Mouse (Mus musculus) cerebral cortex, adult 2 months (tissue): ENCODE results near the gene Baiap2.

ENCODE experiments used
- WGBS: fragments of 180-500 bp; shearing (Covaris S2); methylation state at CpG from one replicate; pipeline ENCODE4 v1.1.7; 2018; 5-methylcytosine and 5-hydroxymethylcytosine counted together

The Baiap2 gene

GRCm38 (mm10) chr11:120041191-120042123, 98.9 kb downstream of the Baiap2 start:
- WGBS, result 38% methylated on average over 13 of the region's 13 CpGs

GRCm38 (mm10) chr11:120042141-120042838, 99.7 kb downstream of the Baiap2 start:
- 36% methylated on average over 7 of the region's 7 CpGs for WGBS

- WGBS, result 39% methylated on average over 4 of the region's 4 CpGs
Observed at GRCm38 (mm10) chr11:120045341-120045740, 102.8 kb downstream of the Baiap2 start.

GRCm38 (mm10) chr11:120045839-120046552, 103.4 kb downstream of the Baiap2 start:
- 17% methylated on average over 11 of the region's 11 CpGs for WGBS

GRCm38 (mm10) chr11:120046553-120047191, 104.1 kb downstream of the Baiap2 start, which contains the start of gene Aatk:
Gene Aatk (minus strand): TSS chr11:120047167.
- WGBS, result 1% methylated on average over 63 of the region's 63 CpGs

GRCm38 (mm10) chr11:120047531-120048251, 105.1 kb downstream of the Baiap2 start:
- 11% methylated on average over 23 of the region's 23 CpGs for WGBS

- 9% methylated on average over 23 of the region's 23 CpGs for WGBS
Observed at GRCm38 (mm10) chr11:120048252-120048556, 105.6 kb downstream of the Baiap2 start.

- WGBS, result 78% methylated on average over 8 of the region's 8 CpGs
Observed at GRCm38 (mm10) chr11:120049067-120049466, 106.5 kb downstream of the Baiap2 start.

GRCm38 (mm10) chr11:120051124-120051811, 108.7 kb downstream of the Baiap2 start:
- 42% methylated on average over 14 of the region's 14 CpGs for WGBS

- WGBS, result 52% methylated on average over 9 of the region's 9 CpGs
Observed at GRCm38 (mm10) chr11:120052274-120052673, 109.7 kb downstream of the Baiap2 start.

GRCm38 (mm10) chr11:120053846-120054245, 111.3 kb downstream of the Baiap2 start:
- WGBS, result 94% methylated on average over 4 of the region's 4 CpGs

GRCm38 (mm10) chr11:120055953-120056732, 113.6 kb downstream of the Baiap2 start:
- 85% methylated on average over 12 of the region's 12 CpGs for WGBS
